Mouse (Mus musculus) right cerebral cortex, postnatal 36 days (tissue): ENCODE data around the gene Olfr316.
"Not testable (repeated sequence)": the region's sequence is repeated elsewhere in the genome, so short reads cannot be mapped to it uniquely, and the experiment has no call there.

Experiments
- DNase-seq, 2 experiments: peaks; one replicate each; pipeline ENCODE4 v3.0.0; 2022; ENCODE audit warnings: low spot score in 2 of 2, mixed read lengths in 1 of 2

Gene Olfr316

GRCm38 (mm10) chr11:58752434-58752833 lies at the start of gene Olfr316:
TSS of gene Olfr316 (plus strand) at chr11:58752734.
- no peak for DNase-seq

- no peak for DNase-seq
These were observed 43.4 kb upstream of the Olfr316 start for GRCm38 (mm10) chr11:58709086-58709485.

GRCm38 (mm10) chr11:58717723-58718122 lies 34.8 kb upstream of the Olfr316 start:
- DNase-seq = not testable (repeated sequence)

- no peak for DNase-seq
These were observed 32.8 kb upstream of the Olfr316 start for GRCm38 (mm10) chr11:58719701-58720100.

- DNase-seq = no peak
These were observed 28.6 kb upstream of the Olfr316 start, which contains the start of gene Olfr318 for GRCm38 (mm10) chr11:58723914-58724313. TSS of gene Olfr318 (minus strand) at chr11:58724014.

GRCm38 (mm10) chr11:58727896-58728650 lies 24.5 kb upstream of the Olfr316 start:
- not testable (repeated sequence) for DNase-seq

- peak; percentile 20 to 40 for DNase-seq
These were observed 19.2 kb upstream of the Olfr316 start for GRCm38 (mm10) chr11:58733372-58733771.

GRCm38 (mm10) chr11:58738792-58739262 lies 13.7 kb upstream of the Olfr316 start, which contains the start of gene Olfr317:
TSS of gene Olfr317 (minus strand) at chr11:58739212.
- DNase-seq = no peak

GRCm38 (mm10) chr11:58751096-58751495 lies 1.4 kb upstream of the Olfr316 start:
- peak; percentile 50 to 62 for DNase-seq

- no peak for DNase-seq
These were observed 20.4 kb downstream of the Olfr316 start, which contains the start of gene Olfr315 for GRCm38 (mm10) chr11:58772888-58773287. TSS of gene Olfr315 (plus strand) at chr11:58773188.

GRCm38 (mm10) chr11:58782480-58783089 lies 30.1 kb downstream of the Olfr316 start, which contains the start of gene Olfr314:
TSS of gene Olfr314 (plus strand) at chr11:58782952.
- DNase-seq = no peak

GRCm38 (mm10) chr11:58784182-58784581 lies 31.6 kb downstream of the Olfr316 start:
- no peak for DNase-seq

GRCm38 (mm10) chr11:58787651-58788050 lies 35.1 kb downstream of the Olfr316 start:
- no peak for DNase-seq

- DNase-seq = no peak
These were observed 35.8 kb downstream of the Olfr316 start for GRCm38 (mm10) chr11:58788346-58788745.

GRCm38 (mm10) chr11:58789532-58789931 lies 37.0 kb downstream of the Olfr316 start:
- no peak for DNase-seq

- DNase-seq = no peak
These were observed 37.5 kb downstream of the Olfr316 start for GRCm38 (mm10) chr11:58790053-58790452.

GRCm38 (mm10) chr11:58790646-58791045 lies 38.1 kb downstream of the Olfr316 start:
- DNase-seq = no peak

- DNase-seq = no peak
These were observed 43.3 kb downstream of the Olfr316 start for GRCm38 (mm10) chr11:58795856-58796255.

GRCm38 (mm10) chr11:58796850-58797249 lies 44.3 kb downstream of the Olfr316 start:
- peak; percentile 76 to 77 for DNase-seq

- peak in 1 of 2 experiments; percentile 41 for DNase-seq
These were observed 47.2 kb downstream of the Olfr316 start for GRCm38 (mm10) chr11:58799747-58800146.

- DNase-seq = no peak
These were observed 49.2 kb downstream of the Olfr316 start, which contains the start of gene Fam183b for GRCm38 (mm10) chr11:58801558-58802228. TSS of gene Fam183b (minus strand) at chr11:58801960.

- DNase-seq = no peak
These were observed 51.3 kb downstream of the Olfr316 start for GRCm38 (mm10) chr11:58803871-58804270.
